Mouse (Mus musculus) bone marrow macrophage, adult 2 months (primary cell): ENCODE results near the gene Tenm4.

Experiments
- CTCF ChIP-seq: IDR thresholded peaks from 2 replicates; pipeline ENCODE4 v1.5.1; 2012; ENCODE audit warnings: low read depth, mild to moderate bottlenecking, low read length, moderate library complexity
- POLR2A ChIP-seq: IDR thresholded peaks from 2 replicates; pipeline ENCODE4 v1.6.1; 2012; ENCODE audit warnings: mild to moderate bottlenecking, low read depth, low read length, borderline replicate concordance

DNA sequence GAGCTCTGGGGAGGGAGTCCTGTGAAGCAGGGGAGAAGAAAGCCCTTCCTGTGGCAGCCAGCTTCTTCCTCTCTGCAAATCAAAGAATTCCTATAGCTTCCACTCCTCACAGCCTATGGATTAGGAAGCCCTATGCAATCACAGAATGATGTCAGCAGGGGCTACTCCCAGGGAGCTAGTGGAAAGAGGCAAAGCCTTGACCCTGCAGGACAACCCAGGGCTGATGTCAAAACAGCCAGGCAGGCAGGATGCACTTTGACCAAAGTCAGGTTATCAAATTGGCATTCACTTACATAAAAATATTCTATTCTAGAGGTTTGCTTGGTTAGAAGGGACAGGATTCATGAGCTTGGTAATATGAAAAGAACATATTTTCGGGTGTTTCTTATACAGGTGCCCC is 39.9 kb upstream of the Tenm4 start:
- TF ChIP-seq POLR2A (no peak), CTCF (no peak)
